Mouse (Mus musculus) Patski (cell line): ENCODE data around the gene Hectd1. TPM values are rescaled to one million over a fixed set of nuclear protein-coding genes. Genes with fewer than 3 reads are reported as not detected.

Experiments
- ATAC-seq: fragments of 100-300 bp; one replicate; pipeline ENCODE4 v1.8.0; 2021
- CTCF ChIA-PET: fragments of 350-600 bp; sonication (Branson Sonifier 250); formaldehyde crosslinking; loops from one replicate; lab custom pipeline; 2022; ENCODE audit warnings: inconsistent platforms; lab: Charles Lee
- POLR2A ChIA-PET: fragments of 350-600 bp; sonication (Branson Sonifier 250); formaldehyde crosslinking; loops from one replicate; lab custom pipeline; 2022; ENCODE audit warnings: antibody characterized with exemption, inconsistent platforms; lab: Charles Lee
- DNase-seq: peaks from one replicate; pipeline ENCODE4 v3.0.0-alpha.2; 2011; ENCODE audit warnings: low read depth, low spot score
- H3K27me3 ChIP-seq: fragments of 371-371 bp; one replicate; pipeline ENCODE4 v1.5.1; 2021
- CTCF ChIP-seq: fragments of 100-300 bp; IDR thresholded peaks from one replicate; pipeline ENCODE4 v1.5.1; 2021
- in situ Hi-C: fragments of 300-500 bp; cut with MboI; formaldehyde crosslinking; loops from 3 replicates; pipeline ENCODE4 v1.11.1; 2018; ENCODE audit warnings: low pct_unique_long_range_greater_than_20kb, mixed read lengths
- polyA plus RNA-seq: library from polyadenylated mRNA; unstranded; gene quantifications from one replicate; pipeline ENCODE4 v1.2.3, GENCODE M21; 2021

The Hectd1 gene
- 57.6 TPM for polyA plus RNA-seq

DNA sequence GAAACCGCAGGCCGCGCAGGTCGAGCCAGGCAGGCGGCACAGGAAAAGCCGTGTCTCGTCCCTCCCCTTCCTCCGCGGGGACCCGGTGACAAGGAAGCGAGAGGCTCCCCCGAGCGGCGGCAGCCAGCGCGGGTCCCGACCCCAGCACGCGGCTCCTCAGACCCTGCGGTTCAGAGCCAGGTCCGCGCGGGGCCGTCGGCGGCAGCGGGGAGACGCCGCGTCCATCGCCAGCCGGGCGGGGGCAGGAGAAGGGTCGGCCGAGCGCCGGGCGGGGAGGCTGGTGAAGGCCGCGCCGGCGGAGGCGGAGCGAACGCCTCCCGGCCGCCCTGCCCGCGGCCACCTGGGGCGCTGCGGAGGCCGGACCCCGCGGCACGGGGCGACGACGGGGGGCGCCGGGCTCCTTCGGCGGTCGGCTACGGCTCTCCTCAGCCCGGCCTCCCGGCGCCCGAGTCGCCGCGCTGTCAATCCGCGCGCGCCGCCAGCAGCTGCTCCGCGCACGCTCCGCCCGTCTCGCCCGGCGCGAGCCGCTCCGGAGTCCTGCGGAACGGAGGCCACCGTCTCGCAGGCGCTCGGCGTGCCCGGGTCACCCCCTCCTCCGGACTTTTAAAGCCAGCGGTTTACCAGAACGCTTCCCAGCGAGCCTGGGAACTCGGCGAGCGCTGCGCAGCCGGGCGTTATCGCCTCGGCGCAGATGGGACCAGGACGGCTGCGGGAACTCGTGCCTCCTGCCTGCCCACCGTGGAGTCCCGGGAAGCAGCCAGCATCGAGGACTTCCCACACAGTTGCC is at the start of gene Hectd1:
Hectd1 (minus strand) TSS at position 247 of the 787 bp plus-strand sequence.
- ChIA-PET POLR2A (interaction anchor here (0.7 to 1.2 kb wide), 2 partner anchors 15 to 35 kb away, joined by 3 read pairs; no protein-coding TSS in a partner anchor), CTCF (interaction anchor here (1.4 to 1.5 kb wide), 2 partner anchors 15 to 52 kb away, joined by 3 to 4 read pairs; no protein-coding TSS in a partner anchor)
- TF ChIP-seq CTCF, result no peak
- ATAC-seq (peak; percentile 91), DNase-seq (no peak)
- in situ Hi-C loops, result no loop called here
- H3K27me3 ChIP-seq, result no peaks in the 10 kb centered on the region

DNA sequence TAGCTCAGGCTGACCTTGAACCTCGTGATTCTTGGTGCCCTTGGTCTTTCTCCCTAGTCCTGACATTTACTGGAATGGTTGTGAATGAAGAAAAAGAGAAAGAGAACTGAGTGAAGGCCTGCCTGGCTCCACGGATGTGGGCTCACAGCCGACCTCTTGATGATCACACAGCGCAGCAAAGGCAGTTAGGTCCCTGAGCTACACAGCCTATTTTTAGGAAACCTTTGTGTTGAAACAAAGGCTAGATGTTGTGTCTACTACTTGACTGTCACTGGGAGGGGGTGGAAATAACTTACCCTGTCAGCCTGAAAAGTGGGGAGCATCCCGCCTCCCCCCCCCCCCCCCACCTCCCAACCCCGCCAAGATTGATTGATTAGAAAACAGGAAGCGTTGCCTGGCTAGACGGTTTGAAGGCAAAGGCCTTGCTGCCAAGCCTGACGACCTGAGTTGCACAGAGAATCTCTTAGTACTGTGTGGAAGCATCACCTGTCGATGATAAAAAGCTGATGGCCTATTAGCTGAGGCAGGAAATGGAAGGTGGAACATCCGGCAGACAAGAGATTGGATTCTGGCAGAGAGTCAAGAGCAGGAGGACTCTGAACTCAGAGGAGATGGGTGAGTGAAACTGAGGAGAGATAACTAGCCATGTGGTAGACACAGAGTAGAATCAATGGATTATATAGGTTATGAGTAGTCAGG is 42.3 kb upstream of the Hectd1 start:
- DNase-seq, result no peak
- ATAC-seq, result no peak
- no peak for TF ChIP-seq CTCF
- H3K27me3 ChIP-seq, result no peaks in the 10 kb centered on the region
- CTCF ChIA-PET, result no interaction called here
- in situ Hi-C loops, result no loop called here
- POLR2A ChIA-PET, result no interaction called here

DNA sequence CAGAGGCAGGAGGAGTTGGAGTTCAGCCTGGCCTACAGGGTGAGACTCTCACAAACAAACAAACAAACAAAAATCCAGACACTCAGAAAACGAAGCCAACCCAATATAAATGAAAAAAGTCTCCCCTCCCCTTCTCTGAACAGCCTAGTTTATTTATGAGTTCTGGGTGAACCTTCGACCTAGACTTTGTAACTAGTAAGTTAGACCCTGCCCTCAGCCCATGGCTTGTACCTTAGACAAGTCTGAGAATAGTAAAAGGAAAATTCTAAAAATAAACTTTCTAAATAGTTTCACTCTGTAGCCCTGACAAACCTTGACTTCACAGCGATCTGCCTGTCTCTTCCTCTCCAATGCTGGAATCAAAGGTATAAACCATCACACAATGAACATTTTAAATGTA is 40.2 kb upstream of the Hectd1 start:
- no peak for DNase-seq
- no peak for ATAC-seq
- ChIA-PET POLR2A (no interaction called here), CTCF (no interaction called here)
- no peak for TF ChIP-seq CTCF
- H3K27me3 ChIP-seq, result no peaks in the 10 kb centered on the region
- in situ Hi-C loops, result no loop called here

DNA sequence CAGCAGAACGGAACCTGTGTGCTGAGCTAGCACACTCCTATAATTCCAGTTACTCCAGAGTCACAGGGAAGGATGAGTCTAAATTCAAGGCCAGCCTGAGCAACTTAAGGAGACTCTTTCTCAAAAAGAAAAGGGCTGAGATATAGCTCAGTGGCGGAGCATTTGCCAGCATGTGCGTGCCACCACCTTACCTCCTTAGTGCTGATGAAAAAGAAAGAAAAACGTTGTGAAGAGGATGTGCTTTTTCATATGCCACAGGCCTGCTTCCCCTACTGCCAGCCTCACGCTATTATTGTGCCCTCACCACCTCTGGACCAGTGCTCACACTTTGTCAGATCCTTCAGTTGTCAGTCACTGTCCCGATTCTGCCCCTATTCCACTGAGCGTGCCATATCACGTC is 37.7 kb upstream of the Hectd1 start:
- CTCF ChIA-PET, result no interaction called here
- no peak for ATAC-seq
- in situ Hi-C loops, result no loop called here

DNA sequence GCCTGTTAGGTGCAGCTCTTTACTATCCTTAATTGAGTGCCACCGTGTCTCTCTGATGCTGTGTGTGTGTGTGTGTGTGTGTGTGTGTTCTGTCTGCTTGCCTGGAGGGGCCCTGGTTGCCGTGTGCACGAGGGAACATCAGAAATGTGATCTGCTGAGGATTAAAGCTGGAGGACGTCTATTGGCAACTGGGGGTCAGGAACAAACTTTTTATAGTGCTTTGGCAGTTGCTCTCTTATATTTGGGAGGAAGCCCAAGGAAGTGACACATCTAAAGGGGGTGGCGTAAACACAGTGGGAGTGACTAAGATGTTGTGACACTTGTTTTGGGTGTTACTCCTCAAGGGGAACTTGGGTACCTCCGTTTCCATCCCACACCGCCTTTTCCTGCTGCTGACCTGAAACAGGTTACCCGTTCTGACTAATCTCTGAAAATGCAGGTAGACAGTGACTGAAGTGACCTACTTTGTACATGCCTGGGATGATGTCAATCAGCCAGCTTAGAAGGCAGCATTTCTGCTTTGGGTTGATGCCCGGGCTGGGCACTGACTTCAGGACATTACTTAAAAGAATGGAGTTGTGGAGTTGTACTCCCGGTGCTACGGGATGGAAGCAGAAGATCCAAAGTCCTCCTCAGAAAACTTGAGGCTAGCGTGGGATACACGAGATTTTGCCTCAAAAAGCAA is 37.0 kb upstream of the Hectd1 start:
- CTCF ChIA-PET, result no interaction called here
- no peaks in the 10 kb centered on the region for H3K27me3 ChIP-seq
- in situ Hi-C loops, result no loop called here
- DNase-seq, result no peak
- TF ChIP-seq CTCF, result no peak
- POLR2A ChIA-PET, result interaction anchor here (0.6 kb wide), 1 partner anchor 51 kb away, joined by 3 read pairs; no protein-coding TSS in a partner anchor
- no peak for ATAC-seq

More for the DNA sequence above, 37.7 kb upstream of the Hectd1 start:
- no peak for TF ChIP-seq CTCF
- no peaks in the 10 kb centered on the region for H3K27me3 ChIP-seq
- no peak for DNase-seq
- POLR2A ChIA-PET, result no interaction called here

DNA sequence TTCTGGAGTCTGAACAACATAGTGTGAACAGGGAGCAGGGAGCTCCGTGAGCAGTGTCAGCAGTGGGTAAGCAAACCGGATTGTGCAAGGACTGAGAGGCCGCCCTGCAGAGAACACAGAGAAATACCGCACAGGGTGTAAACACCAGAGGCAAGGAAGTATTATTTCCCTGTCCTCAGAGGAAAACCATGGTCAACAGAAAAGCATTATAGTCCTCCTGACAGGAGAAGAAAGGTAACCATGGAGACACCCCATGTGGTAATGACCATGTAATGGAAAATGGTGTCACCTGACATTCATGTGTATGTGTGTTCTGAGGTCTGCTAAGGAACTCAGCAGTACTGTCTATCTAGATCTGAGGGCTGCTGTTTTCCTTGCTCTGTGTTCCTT is 36.4 kb upstream of the Hectd1 start:
- ChIA-PET POLR2A (interaction anchor here (1.4 kb wide), 1 partner anchor 20 kb away, joined by 3 read pairs; no protein-coding TSS in a partner anchor), CTCF (no interaction called here)
- no peaks in the 10 kb centered on the region for H3K27me3 ChIP-seq
- DNase-seq, result no peak
- ATAC-seq, result no peak
- TF ChIP-seq CTCF, result no peak
- in situ Hi-C loops, result no loop called here

DNA sequence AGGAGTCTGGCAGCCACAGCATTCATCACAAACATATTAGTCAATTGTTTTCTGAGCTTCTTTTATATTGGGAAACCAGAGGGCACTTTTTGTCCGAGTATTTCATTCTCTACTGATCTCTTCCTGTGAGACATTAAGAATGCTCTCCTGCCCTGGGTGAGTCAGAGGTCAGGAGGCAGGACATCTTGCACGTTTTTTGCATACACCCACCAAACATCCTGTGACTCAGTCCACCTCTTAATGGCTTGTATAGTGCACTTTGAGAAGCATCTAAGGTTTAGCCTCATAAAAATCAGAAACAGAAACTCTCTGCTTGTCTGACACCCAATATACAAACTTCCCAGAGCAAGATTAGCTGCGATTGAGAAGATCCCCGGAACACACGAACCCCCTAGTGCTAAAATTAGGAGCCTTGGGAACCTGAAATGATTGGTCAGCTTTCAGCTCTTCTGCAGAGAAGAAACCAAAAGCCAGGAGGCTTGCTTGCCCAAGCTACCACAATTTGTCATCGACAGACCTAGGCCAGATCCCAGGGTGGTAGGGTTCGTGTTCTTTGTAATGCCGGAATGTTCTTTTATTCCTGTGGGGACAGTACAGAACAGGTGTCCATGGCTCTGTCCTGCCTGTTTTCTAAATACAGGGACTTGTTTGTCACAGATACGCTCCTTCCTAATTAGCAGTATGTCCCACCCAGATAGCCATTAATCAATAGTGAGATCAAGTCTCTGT is 35.9 kb upstream of the Hectd1 start:
- in situ Hi-C loops, result no loop called here
- CTCF ChIA-PET, result interaction anchor here (0.7 to 1.4 kb wide), 4 partner anchors 13 to 19 kb away, joined by 3 to 5 read pairs (median 4); no protein-coding TSS in a partner anchor
- TF ChIP-seq CTCF, result no peak
- peak; percentile 21 for ATAC-seq
- POLR2A ChIA-PET, result interaction anchor here (1.0 to 1.4 kb wide), 3 partner anchors 11 to 36 kb away, joined by 3 to 6 read pairs (median 3); no protein-coding TSS in a partner anchor
- H3K27me3 ChIP-seq, result no peaks in the 10 kb centered on the region
- no peak for DNase-seq

DNA sequence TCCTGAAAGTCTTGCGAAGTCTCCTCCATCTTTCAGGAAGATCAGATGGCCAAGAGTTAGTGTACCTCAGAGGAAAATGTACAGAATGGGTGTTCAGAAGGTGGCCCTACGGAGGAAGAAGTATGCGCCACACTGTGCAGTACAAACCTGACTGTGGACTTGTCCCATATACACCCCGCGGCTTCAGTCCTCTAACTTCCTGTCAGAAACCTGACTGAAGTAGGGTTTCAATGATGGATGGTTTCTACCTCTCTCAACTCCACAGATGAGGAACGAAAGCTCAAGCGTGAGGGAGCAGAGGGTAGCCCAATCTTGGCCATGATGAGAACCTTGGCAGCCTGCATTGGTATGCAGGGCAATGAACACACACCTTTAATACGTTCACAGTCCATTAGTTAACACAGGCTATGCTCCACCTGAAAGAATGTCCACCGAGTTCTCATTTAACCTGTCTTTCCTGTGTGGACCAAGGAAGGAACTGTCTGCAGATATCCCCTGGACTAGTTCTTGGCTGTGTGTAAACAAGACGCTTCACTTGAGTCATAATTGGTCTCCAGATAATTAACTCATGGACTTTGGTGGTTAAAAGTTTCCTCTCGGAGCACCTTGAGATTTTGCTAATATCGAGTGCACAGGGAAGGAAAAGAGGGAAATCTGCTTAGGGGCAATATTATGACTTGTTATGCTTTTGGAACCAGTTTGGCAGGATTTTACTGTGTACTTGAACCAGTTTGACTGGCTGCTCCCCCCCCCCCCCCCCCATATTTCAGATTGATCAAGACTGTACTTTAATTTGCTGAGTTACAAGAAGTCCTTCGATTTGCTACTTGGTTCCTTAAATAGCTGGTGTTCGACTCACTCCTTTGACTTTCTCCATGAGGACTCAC is 34.0 kb upstream of the Hectd1 start:
- ATAC-seq (no peak), DNase-seq (no peak)
- no peaks in the 10 kb centered on the region for H3K27me3 ChIP-seq
- CTCF ChIA-PET, result interaction anchor here (1.3 to 1.4 kb wide), 2 partner anchors 11 to 18 kb away, joined by 4 to 5 read pairs; no protein-coding TSS in a partner anchor
- POLR2A ChIA-PET, result interaction anchor here (1.4 kb wide), 1 partner anchor 10 kb away, joined by 6 read pairs; no protein-coding TSS in a partner anchor
- in situ Hi-C loops, result no loop called here
- TF ChIP-seq CTCF, result no peak
